ENCODE assay signal across 12 mouse cellular contexts in genomic region chr7:133205704-133206103, GRCm38 (mm10).
A peak's percentile ranks its signal among the peaks of the same experiment; 100 is the strongest.
DNase-seq lines count a peak whose midpoint lies in the region; ATAC-seq and TF ChIP-seq lines count a peak whose summit lies in the region.
"Had no signal": no experiment of that assay in that cellular context is flagged by ENCODE, and none has a peak within 500 bp of the region (broad histone marks: within the 10 kb centered on the region; RNA-seq: fewer than 3 reads in every experiment).

No protein-coding gene starts in this region.

- WGBS in heart, embryonic 15.5 days = 4% methylated on average over 7 of the region's 7 CpGs
- 13% methylated on average over 7 of the region's 7 CpGs for WGBS in liver, postnatal 0 days (ENCODE audit: insufficient replicate concordance)

- no peak for ATAC-seq in heart, embryonic 15.5 days (replicated peaks; ENCODE audit: insufficient number of reproducible peaks, insufficient read depth, low FRiP score, low read depth)
- ATAC-seq in liver, postnatal 0 days = no peak
- ATAC-seq in common myeloid progenitor, adult 5-6 weeks (replicated peaks; ENCODE audit: low read depth, poor library complexity, severe bottlenecking) = peak; percentile 58; the same call in 1 of the 2 replicates

- H3K27ac ChIP-seq in heart, embryonic 15.5 days = no peak overlapping the region
- H3K27ac ChIP-seq in liver, postnatal 0 days (ENCODE audit: low read depth) = no peak overlapping the region
- H3K27ac ChIP-seq: hindbrain, embryonic 10.5 days; kidney, postnatal 0 days; stomach, postnatal 0 days had no signal

- TF ChIP-seq EP300 in liver, postnatal 0 days (IDR thresholded peaks at IDR 0.05; ENCODE audit: low read depth) = no peak

- H3K27me3 ChIP-seq in heart, embryonic 15.5 days = no peaks in the 10 kb centered on the region
- H3K27me3 ChIP-seq in liver, postnatal 0 days (ENCODE audit: insufficient read depth, low read length) = no peaks in the 10 kb centered on the region

- peak overlapping the region; percentile 2; the same call in 1 of the 2 replicates for H3K4me2 ChIP-seq in heart, embryonic 15.5 days
- H3K4me2 ChIP-seq in liver, postnatal 0 days (ENCODE audit: low read depth, low read length) = no peak overlapping the region

- no peak overlapping the region for H3K4me3 ChIP-seq in heart, embryonic 15.5 days
- no peak overlapping the region for H3K4me3 ChIP-seq in liver, postnatal 0 days (ENCODE audit: low read depth, low read length)
- H3K4me3 ChIP-seq: hindbrain, embryonic 10.5 days had no signal

- H3K9ac ChIP-seq in heart, embryonic 15.5 days = no peak overlapping the region
- no peak overlapping the region for H3K9ac ChIP-seq in liver, postnatal 0 days (replicated peaks)

- no peaks in the 10 kb centered on the region for H3K36me3 ChIP-seq in heart, embryonic 15.5 days
- H3K36me3 ChIP-seq in liver, postnatal 0 days (replicated peaks; ENCODE audit: insufficient read depth, low read length) = no peaks in the 10 kb centered on the region
- H3K36me3 ChIP-seq: hindbrain, embryonic 10.5 days had no signal

- intact Hi-C loops in heart, postnatal 36 days (cut with DNase I) = no loop called here

- DNase-seq in heart, postnatal 36 days = no peak
- peak; percentile 10 for DNase-seq in liver
- DNase-seq in liver, postnatal 0 days = no peak
- peak; percentile 63 for DNase-seq in retina, postnatal 1 day
- no peak for DNase-seq in layer of hippocampus, adult 18-20 months (ENCODE audit: low spot score in 2 of 2)
- DNase-seq: lung, adult 18-20 months had no signal

- TF ChIP-seq CTCF in liver, postnatal 0 days (IDR thresholded peaks at IDR 0.05; ENCODE audit: low read depth) = no peak

- H3K4me1 ChIP-seq in heart, embryonic 15.5 days (replicated peaks) = peaks cover 5% of the 10 kb centered on the region; the same call in 1 of the 2 replicates
- no peaks in the 10 kb centered on the region for H3K4me1 ChIP-seq in liver, postnatal 0 days (ENCODE audit: insufficient read depth)

- no peaks in the 10 kb centered on the region for H3K9me3 ChIP-seq in heart, embryonic 15.5 days (replicated peaks)
- no peaks in the 10 kb centered on the region for H3K9me3 ChIP-seq in liver, postnatal 0 days (ENCODE audit: low read length)
- H3K9me3 ChIP-seq: hindbrain, embryonic 10.5 days; megakaryocyte, embryonic 14.5 days had no signal

Comparison
In these comparisons a context has a peak if more than half of its experiments do, and no peak if none do; other contexts are left out.
1. DNase-seq: peak in liver (single experiment) and retina, postnatal 1 day (single experiment); none in heart, postnatal 36 days (0 of 2), liver, postnatal 0 days (single experiment) and layer of hippocampus, adult 18-20 months (0 of 2).